Mouse (Mus musculus): ENCODE data around the gene Man1c1. TPM values are rescaled to one million over a fixed set of nuclear protein-coding genes. Genes with fewer than 3 reads are reported as not detected.

Gene Man1c1
- polyA plus RNA-seq, 1 experiment from 2014 or later = 1.9 TPM

GRCm38 (mm10) chr4:134654391-134654790 lies 49.7 kb downstream of the Man1c1 start:
- DNase-seq (ENCODE audit: low spot score) = no peak
- no peaks in the 10 kb centered on the region for H3K4me1 ChIP-seq (ENCODE audit: control insufficient read depth, insufficient read depth, low read length)
- H3K27me3 ChIP-seq (ENCODE audit: control insufficient read depth, insufficient read depth, low read length) = no peaks in the 10 kb centered on the region
- no peak overlapping the region for H3K27ac ChIP-seq (replicated peaks; ENCODE audit: low read depth, low read length)
- WGBS = 79% methylated on average over 6 of the region's 6 CpGs
- no peaks in the 10 kb centered on the region for H3K36me3 ChIP-seq (replicated peaks; ENCODE audit: control insufficient read depth, insufficient read depth, low read depth, low read length)
- no peak for ATAC-seq (replicated peaks; ENCODE audit: insufficient number of reproducible peaks, low FRiP score, low TSS enrichment, low read depth)
- no peaks in the 10 kb centered on the region for H3K9me3 ChIP-seq (replicated peaks; ENCODE audit: control insufficient read depth, low read length)
- no peak overlapping the region for H3K4me2 ChIP-seq (ENCODE audit: low read depth, low read length)
- H3K4me3 ChIP-seq (ENCODE audit: low read depth, low read length) = no peak overlapping the region
- H3K9ac ChIP-seq (replicated peaks; ENCODE audit: low read length) = no peak overlapping the region

- 79% methylated on average over 4 of the region's 4 CpGs for WGBS
- ATAC-seq (replicated peaks; ENCODE audit: insufficient number of reproducible peaks, low FRiP score, low TSS enrichment, low read depth) (no peak), DNase-seq (ENCODE audit: low spot score) (no peak)
- Histone ChIP-seq H3K9me3 (replicated peaks; ENCODE audit: control insufficient read depth, low read length) (no peaks in the 10 kb centered on the region), H3K36me3 (replicated peaks; ENCODE audit: control insufficient read depth, insufficient read depth, low read depth, low read length) (no peaks in the 10 kb centered on the region), H3K27ac (replicated peaks; ENCODE audit: low read depth, low read length) (no peak overlapping the region), H3K27me3 (ENCODE audit: control insufficient read depth, insufficient read depth, low read length) (no peaks in the 10 kb centered on the region), H3K9ac (replicated peaks; ENCODE audit: low read length) (no peak overlapping the region), H3K4me2 (ENCODE audit: low read depth, low read length) (no peak overlapping the region), H3K4me3 (ENCODE audit: low read depth, low read length) (no peak overlapping the region), H3K4me1 (ENCODE audit: control insufficient read depth, insufficient read depth, low read length) (no peaks in the 10 kb centered on the region)
These were observed 51.4 kb downstream of the Man1c1 start for GRCm38 (mm10) chr4:134652720-134653119.

GRCm38 (mm10) chr4:134652151-134652550 lies 51.9 kb downstream of the Man1c1 start:
- Histone ChIP-seq H3K4me2 (ENCODE audit: low read depth, low read length) (no peak overlapping the region), H3K9ac (replicated peaks; ENCODE audit: low read length) (no peak overlapping the region), H3K4me3 (ENCODE audit: low read depth, low read length) (no peak overlapping the region), H3K9me3 (replicated peaks; ENCODE audit: control insufficient read depth, low read length) (no peaks in the 10 kb centered on the region), H3K27ac (replicated peaks; ENCODE audit: low read depth, low read length) (no peak overlapping the region), H3K4me1 (ENCODE audit: control insufficient read depth, insufficient read depth, low read length) (no peaks in the 10 kb centered on the region), H3K36me3 (replicated peaks; ENCODE audit: control insufficient read depth, insufficient read depth, low read depth, low read length) (no peaks in the 10 kb centered on the region), H3K27me3 (ENCODE audit: control insufficient read depth, insufficient read depth, low read length) (no peaks in the 10 kb centered on the region)
- no peak for DNase-seq (ENCODE audit: low spot score)
- no peak for ATAC-seq (replicated peaks; ENCODE audit: insufficient number of reproducible peaks, low FRiP score, low TSS enrichment, low read depth)
- WGBS = 56% methylated on average over 2 of the region's 2 CpGs

GRCm38 (mm10) chr4:134651358-134651757 lies 52.7 kb downstream of the Man1c1 start:
- Histone ChIP-seq H3K36me3 (replicated peaks; ENCODE audit: control insufficient read depth, insufficient read depth, low read depth, low read length) (no peaks in the 10 kb centered on the region), H3K4me3 (ENCODE audit: low read depth, low read length) (no peak overlapping the region), H3K9me3 (replicated peaks; ENCODE audit: control insufficient read depth, low read length) (no peaks in the 10 kb centered on the region), H3K27me3 (ENCODE audit: control insufficient read depth, insufficient read depth, low read length) (no peaks in the 10 kb centered on the region), H3K27ac (replicated peaks; ENCODE audit: low read depth, low read length) (no peak overlapping the region), H3K4me1 (ENCODE audit: control insufficient read depth, insufficient read depth, low read length) (no peaks in the 10 kb centered on the region), H3K4me2 (ENCODE audit: low read depth, low read length) (no peak overlapping the region), H3K9ac (replicated peaks; ENCODE audit: low read length) (no peak overlapping the region)
- DNase-seq (ENCODE audit: low spot score) (no peak), ATAC-seq (replicated peaks; ENCODE audit: insufficient number of reproducible peaks, low FRiP score, low TSS enrichment, low read depth) (no peak)
- 67% methylated on average over 7 of the region's 7 CpGs for WGBS

GRCm38 (mm10) chr4:134645042-134645948 lies 58.8 kb downstream of the Man1c1 start:
- Histone ChIP-seq H3K27ac (replicated peaks; ENCODE audit: low read depth, low read length) (no peak overlapping the region), H3K4me2 (ENCODE audit: low read depth, low read length) (no peak overlapping the region), H3K9ac (replicated peaks; ENCODE audit: low read length) (no peak overlapping the region), H3K4me3 (ENCODE audit: low read depth, low read length) (no peak overlapping the region), H3K36me3 (replicated peaks; ENCODE audit: control insufficient read depth, insufficient read depth, low read depth, low read length) (no peaks in the 10 kb centered on the region), H3K4me1 (ENCODE audit: control insufficient read depth, insufficient read depth, low read length) (no peaks in the 10 kb centered on the region), H3K9me3 (replicated peaks; ENCODE audit: control insufficient read depth, low read length) (no peaks in the 10 kb centered on the region), H3K27me3 (ENCODE audit: control insufficient read depth, insufficient read depth, low read length) (no peaks in the 10 kb centered on the region)
- ATAC-seq (replicated peaks; ENCODE audit: insufficient number of reproducible peaks, low FRiP score, low TSS enrichment, low read depth) (no peak), DNase-seq (ENCODE audit: low spot score) (no peak)
- 84% methylated on average over 21 of the region's 21 CpGs for WGBS

GRCm38 (mm10) chr4:134644410-134644809 lies 59.7 kb downstream of the Man1c1 start:
- H3K36me3 ChIP-seq (replicated peaks; ENCODE audit: control insufficient read depth, insufficient read depth, low read depth, low read length) = no peaks in the 10 kb centered on the region
- no peaks in the 10 kb centered on the region for H3K27me3 ChIP-seq (ENCODE audit: control insufficient read depth, insufficient read depth, low read length)
- no peak overlapping the region for H3K9ac ChIP-seq (replicated peaks; ENCODE audit: low read length)
- no peak for DNase-seq (ENCODE audit: low spot score)
- WGBS = 88% methylated on average over 6 of the region's 6 CpGs
- H3K9me3 ChIP-seq (replicated peaks; ENCODE audit: control insufficient read depth, low read length) = no peaks in the 10 kb centered on the region
- no peak overlapping the region for H3K4me2 ChIP-seq (ENCODE audit: low read depth, low read length)
- no peak for ATAC-seq (replicated peaks; ENCODE audit: insufficient number of reproducible peaks, low FRiP score, low TSS enrichment, low read depth)
- no peaks in the 10 kb centered on the region for H3K4me1 ChIP-seq (ENCODE audit: control insufficient read depth, insufficient read depth, low read length)
- H3K4me3 ChIP-seq (ENCODE audit: low read depth, low read length) = no peak overlapping the region
- H3K27ac ChIP-seq (replicated peaks; ENCODE audit: low read depth, low read length) = no peak overlapping the region

- H3K4me1 ChIP-seq (ENCODE audit: control insufficient read depth, insufficient read depth, low read length) = no peaks in the 10 kb centered on the region
These were observed 62.2 kb downstream of the Man1c1 start for GRCm38 (mm10) chr4:134641711-134642516.

GRCm38 (mm10) chr4:134639325-134639724 lies 64.8 kb downstream of the Man1c1 start:
- Histone ChIP-seq H3K9me3 (replicated peaks; ENCODE audit: control insufficient read depth, low read length) (no peaks in the 10 kb centered on the region), H3K4me2 (ENCODE audit: low read depth, low read length) (no peak overlapping the region), H3K9ac (replicated peaks; ENCODE audit: low read length) (no peak overlapping the region), H3K27me3 (ENCODE audit: control insufficient read depth, insufficient read depth, low read length) (no peaks in the 10 kb centered on the region), H3K36me3 (replicated peaks; ENCODE audit: control insufficient read depth, insufficient read depth, low read depth, low read length) (no peaks in the 10 kb centered on the region), H3K4me1 (ENCODE audit: control insufficient read depth, insufficient read depth, low read length) (no peaks in the 10 kb centered on the region), H3K27ac (replicated peaks; ENCODE audit: low read depth, low read length) (no peak overlapping the region), H3K4me3 (ENCODE audit: low read depth, low read length) (no peak overlapping the region)
- ATAC-seq (replicated peaks; ENCODE audit: insufficient number of reproducible peaks, low FRiP score, low TSS enrichment, low read depth) (no peak), DNase-seq (ENCODE audit: low spot score) (no peak)
- WGBS = 50% methylated on average over 7 of the region's 7 CpGs

More at GRCm38 (mm10) chr4:134641711-134642516, 62.2 kb downstream of the Man1c1 start:
- Histone ChIP-seq H3K9me3 (replicated peaks; ENCODE audit: control insufficient read depth, low read length) (no peaks in the 10 kb centered on the region), H3K9ac (replicated peaks; ENCODE audit: low read length) (no peak overlapping the region), H3K27ac (replicated peaks; ENCODE audit: low read depth, low read length) (no peak overlapping the region), H3K4me2 (ENCODE audit: low read depth, low read length) (no peak overlapping the region), H3K27me3 (ENCODE audit: control insufficient read depth, insufficient read depth, low read length) (no peaks in the 10 kb centered on the region), H3K36me3 (replicated peaks; ENCODE audit: control insufficient read depth, insufficient read depth, low read depth, low read length) (no peaks in the 10 kb centered on the region), H3K4me3 (ENCODE audit: low read depth, low read length) (no peak overlapping the region)
- ATAC-seq (replicated peaks; ENCODE audit: insufficient number of reproducible peaks, low FRiP score, low TSS enrichment, low read depth) (no peak), DNase-seq (ENCODE audit: low spot score) (no peak)
- 79% methylated on average over 30 of the region's 30 CpGs for WGBS

Measured in embryonic facial prominence, embryonic 11.5 days (tissue).